ENCODE assay signal across 8 mouse cellular contexts in genomic region chr16:49407956-49408795, GRCm38 (mm10).
DNase-seq lines count a peak whose midpoint lies in the region; ATAC-seq and TF ChIP-seq lines count a peak whose summit lies in the region.
"Had no signal": no experiment of that assay in that cellular context is flagged by ENCODE, and none has a peak within 500 bp of the region (broad histone marks: within the 10 kb centered on the region; RNA-seq: fewer than 3 reads in every experiment).

No protein-coding gene starts in this region.

- H3K36me3 ChIP-seq in hindbrain, postnatal 0 days (ENCODE audit: insufficient read depth, low read length), result no peaks in the 10 kb centered on the region
- H3K36me3 ChIP-seq in midbrain, embryonic 11.5 days (ENCODE audit: control insufficient read depth, insufficient read depth, low read length), result no peaks in the 10 kb centered on the region
- H3K36me3 ChIP-seq: embryonic facial prominence, embryonic 15.5 days had no signal

- no peak overlapping the region for H3K4me3 ChIP-seq in hindbrain, postnatal 0 days (ENCODE audit: low read length)
- no peak overlapping the region for H3K4me3 ChIP-seq in midbrain, embryonic 11.5 days (ENCODE audit: low read depth, low read length)
- H3K4me3 ChIP-seq: embryonic facial prominence, embryonic 15.5 days had no signal

- ATAC-seq in hindbrain, postnatal 0 days, result no peak
- peak; percentile 55; the same call in 1 of the 2 replicates for ATAC-seq in midbrain, embryonic 11.5 days (ENCODE audit: low FRiP score)
- no peak for ATAC-seq in erythroid progenitor cell, adult 5-6 weeks (replicated peaks; ENCODE audit: low FRiP score, poor library complexity, severe bottlenecking)

- 0 out of 2 replicates have a peak, but pooled peaks cover 3% of the 10 kb centered on the region for H3K4me1 ChIP-seq in hindbrain, postnatal 0 days (ENCODE audit: insufficient read depth, low read length)
- no peaks in the 10 kb centered on the region for H3K4me1 ChIP-seq in midbrain, embryonic 11.5 days (ENCODE audit: control insufficient read depth, insufficient read depth, low read length)
- H3K4me1 ChIP-seq: embryonic facial prominence, embryonic 15.5 days had no signal

- WGBS in hindbrain, postnatal 0 days, result 25% methylated on average over 16 of the region's 16 CpGs
- 55% methylated on average over 16 of the region's 16 CpGs for WGBS in midbrain, embryonic 11.5 days

- H3K9me3 ChIP-seq in hindbrain, postnatal 0 days (ENCODE audit: low read length), result no peaks in the 10 kb centered on the region
- no peaks in the 10 kb centered on the region for H3K9me3 ChIP-seq in midbrain, embryonic 11.5 days (ENCODE audit: control insufficient read depth, low read length)
- H3K9me3 ChIP-seq: embryonic facial prominence, embryonic 15.5 days had no signal

- peak overlapping the region; percentile 31 for H3K4me2 ChIP-seq in hindbrain, postnatal 0 days (ENCODE audit: low read depth, low read length)
- H3K4me2 ChIP-seq in midbrain, embryonic 11.5 days, result no peak overlapping the region
- H3K4me2 ChIP-seq: embryonic facial prominence, embryonic 15.5 days had no signal

- H3K27me3 ChIP-seq in hindbrain, postnatal 0 days (ENCODE audit: insufficient read depth, low read length), result no peaks in the 10 kb centered on the region
- no peaks in the 10 kb centered on the region for H3K27me3 ChIP-seq in midbrain, embryonic 11.5 days (ENCODE audit: control insufficient read depth, insufficient read depth, low read length)
- H3K27me3 ChIP-seq: embryonic facial prominence, embryonic 15.5 days had no signal

- H3K27ac ChIP-seq in hindbrain, postnatal 0 days, result no peak overlapping the region
- no peak overlapping the region for H3K27ac ChIP-seq in midbrain, embryonic 11.5 days (ENCODE audit: low read depth, low read length)
- H3K27ac ChIP-seq: embryonic facial prominence, embryonic 15.5 days had no signal

- DNase-seq in ZHBTc4 (ENCODE audit: low read depth, low spot score) (peak; percentile 1), adipocyte (ENCODE audit: low spot score) (no peak)
- DNase-seq in embryo, embryonic 9.5 days (ENCODE audit: extremely low spot score), result peak; percentile 50
- peak; percentile 40 for DNase-seq in hindbrain, postnatal 0 days (ENCODE audit: low spot score)
- DNase-seq in midbrain, embryonic 11.5 days (ENCODE audit: low spot score, missing footprints), result no peak
- DNase-seq in thymus, postnatal 25 days, result no peak

- no peak for TF ChIP-seq CTCF in hindbrain, postnatal 0 days (IDR thresholded peaks at IDR 0.05; ENCODE audit: low read depth)

- H3K9ac ChIP-seq in hindbrain, postnatal 0 days (replicated peaks; ENCODE audit: low read length), result no peak overlapping the region
- H3K9ac ChIP-seq in midbrain, embryonic 11.5 days (ENCODE audit: low read length), result no peak overlapping the region
- H3K9ac ChIP-seq: embryonic facial prominence, embryonic 15.5 days had no signal

Comparison
In these comparisons a context has a peak if more than half of its experiments do, and no peak if none do; other contexts are left out.
1. DNase-seq: peak in ZHBTc4 (single experiment), embryo, embryonic 9.5 days (single experiment) and hindbrain, postnatal 0 days (single experiment); none in midbrain, embryonic 11.5 days (single experiment), thymus, postnatal 25 days (single experiment) and adipocyte (single experiment).